Mouse (Mus musculus) urinary bladder, postnatal 25 days (tissue): ENCODE data around the gene Slc23a2.

Experiments used
- DNase-seq: peaks from one replicate; pipeline ENCODE4 v3.0.0; 2022; ENCODE audit warnings: low spot score

Slc23a2 gene

DNA sequence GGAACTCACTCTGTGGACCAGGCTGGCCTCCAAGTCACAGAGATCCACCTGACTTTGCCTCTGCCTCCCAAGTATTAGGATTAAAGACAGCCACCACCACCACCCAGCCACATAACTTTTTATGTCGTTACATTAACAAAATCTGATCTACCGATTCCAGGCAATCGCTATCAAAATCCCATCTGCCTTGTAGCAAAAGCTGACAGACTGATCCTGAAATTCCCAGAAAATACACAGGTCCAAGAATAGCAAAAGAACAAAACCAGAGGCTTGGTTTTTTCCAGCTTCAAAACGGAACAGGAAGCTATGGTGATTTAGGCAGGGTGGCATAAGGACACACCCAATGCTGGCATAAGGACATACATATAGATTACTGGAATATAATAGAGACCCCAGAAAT lies 10.2 kb downstream of the Slc23a2 start:
- no peak for DNase-seq

DNA sequence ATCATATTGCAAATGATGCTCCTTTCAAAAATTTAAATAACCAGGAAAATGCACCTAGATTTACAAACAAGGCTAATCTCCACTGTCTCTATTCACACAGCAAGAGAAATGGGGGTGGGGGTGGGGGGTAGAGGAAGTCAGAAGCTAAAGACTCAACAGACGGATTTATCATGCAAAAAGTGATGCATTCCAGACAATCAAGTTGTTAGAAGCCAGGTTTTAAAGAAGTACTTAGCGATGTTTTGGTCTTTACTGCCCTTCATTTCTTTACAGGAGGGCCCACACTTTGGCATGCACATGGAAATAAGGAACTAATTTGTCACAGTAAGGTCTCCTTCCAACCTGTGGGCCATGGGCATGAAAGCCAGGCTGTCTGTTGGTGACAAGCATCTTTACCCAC lies 11.5 kb downstream of the Slc23a2 start:
- DNase-seq = no peak

DNA sequence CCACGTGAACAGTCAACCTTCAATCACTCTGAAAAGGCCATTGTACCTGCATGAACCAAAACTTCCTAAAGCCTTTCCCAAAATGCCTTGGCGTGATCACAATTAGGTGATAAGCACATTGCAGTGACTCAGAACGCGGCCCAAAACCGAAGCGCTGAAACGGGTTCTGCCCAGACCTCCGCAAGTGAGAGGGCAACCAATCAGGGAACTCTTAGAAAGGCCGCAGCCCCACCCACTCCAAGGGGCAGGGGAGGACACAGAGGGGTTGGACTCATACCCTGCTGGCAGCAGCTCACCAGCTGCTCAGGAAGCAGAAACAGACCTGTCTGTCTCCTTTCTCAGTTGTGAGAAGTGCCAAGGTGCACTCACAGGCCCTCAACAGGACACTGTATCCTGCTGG lies 13.6 kb downstream of the Slc23a2 start:
- peak; percentile 58 for DNase-seq

DNA sequence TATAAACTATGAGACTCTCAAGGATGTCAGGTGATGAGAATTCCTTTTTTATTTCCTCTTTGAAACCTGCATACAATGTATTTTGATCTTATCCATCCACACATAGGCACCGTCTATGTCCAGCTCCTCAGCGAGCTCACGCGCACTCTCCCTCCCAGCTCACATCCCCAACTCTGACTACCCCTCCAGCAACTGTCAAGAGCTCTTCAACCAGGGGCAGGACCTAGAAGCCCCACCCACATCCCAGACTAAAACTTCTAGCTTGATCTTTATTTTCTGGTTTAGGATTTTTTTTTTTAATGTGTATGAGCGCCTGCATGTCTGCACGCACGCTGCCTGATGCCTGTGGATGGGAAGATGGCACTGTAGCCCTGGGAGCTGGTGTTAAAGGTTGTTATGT lies 14.9 kb downstream of the Slc23a2 start:
- no peak for DNase-seq

DNA sequence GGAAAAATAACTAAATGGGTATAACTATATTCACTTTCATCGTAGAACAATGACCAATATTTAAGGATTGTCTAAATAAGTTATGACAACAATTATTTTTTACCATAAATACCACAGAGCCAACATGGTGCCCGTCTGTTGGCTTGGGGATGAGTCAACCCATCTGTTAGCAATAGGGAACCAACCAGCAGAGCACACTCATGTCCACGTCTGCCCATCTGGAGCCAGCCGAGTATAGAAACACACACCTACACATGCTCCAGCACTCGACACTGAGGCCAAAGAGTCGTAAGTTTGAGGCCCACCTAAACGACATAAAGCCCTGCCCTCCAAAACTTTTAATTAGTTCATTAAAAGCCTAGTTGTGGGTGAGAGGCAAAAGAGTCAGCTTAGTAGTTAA lies 15.7 kb downstream of the Slc23a2 start:
- DNase-seq = no peak

DNA sequence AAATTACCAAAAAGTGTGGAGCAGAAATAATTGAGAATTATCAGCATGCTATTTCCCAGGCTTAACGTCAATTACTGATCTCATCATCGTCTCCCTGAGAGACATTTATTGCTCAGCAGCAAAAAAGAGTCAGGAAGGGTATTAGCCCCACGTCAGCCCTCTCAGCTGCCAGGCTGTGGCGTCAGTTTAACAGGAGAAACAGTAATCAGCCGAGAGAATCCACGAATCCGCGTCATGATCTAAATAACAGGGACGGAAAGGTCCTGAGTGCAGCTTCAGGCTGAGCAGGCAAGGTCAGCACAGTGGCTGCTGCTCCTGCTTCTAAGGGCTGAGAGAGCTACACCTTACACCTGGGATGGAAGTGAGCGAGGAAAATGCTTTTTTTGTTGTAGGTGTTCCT lies 17.0 kb downstream of the Slc23a2 start:
- no peak for DNase-seq

DNA sequence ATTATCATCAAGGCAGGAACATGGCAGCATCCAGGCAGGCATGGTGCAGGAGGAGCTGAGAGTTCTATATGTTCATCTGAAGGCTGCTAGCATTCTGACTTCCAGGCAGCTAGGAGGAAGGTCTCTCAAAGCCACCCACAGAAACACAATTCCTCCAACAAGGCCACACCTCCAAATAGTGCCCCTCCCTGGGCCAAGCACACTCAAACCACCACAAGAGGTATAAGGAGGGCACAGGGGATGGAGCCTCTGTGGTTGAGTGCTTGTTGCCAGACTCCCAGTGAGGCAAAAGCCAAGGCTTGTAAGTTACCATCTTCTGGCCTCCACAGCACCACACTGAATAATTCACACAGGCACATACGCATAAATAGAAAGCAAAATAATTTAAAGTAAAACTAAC lies 18.6 kb downstream of the Slc23a2 start:
- no peak for DNase-seq

DNA sequence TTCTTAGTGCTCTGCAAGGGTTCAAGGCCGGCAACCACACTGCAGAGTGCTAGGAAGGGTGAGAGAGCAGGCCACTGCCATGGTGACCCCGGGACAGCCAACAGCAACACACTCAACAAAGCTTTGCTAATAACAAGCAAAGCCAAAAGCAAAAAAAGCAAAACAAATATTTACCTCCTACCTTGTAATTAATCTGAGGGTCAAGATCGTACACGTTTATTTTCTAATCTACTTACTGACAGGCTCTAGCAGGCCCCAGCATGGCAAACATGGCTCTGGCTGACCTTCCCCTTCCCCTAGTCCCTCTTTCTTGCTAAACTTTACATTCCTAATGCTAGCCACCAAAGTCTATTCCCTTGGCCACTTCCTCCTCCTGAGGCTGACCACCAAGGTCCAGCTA lies 21.8 kb downstream of the Slc23a2 start:
- no peak for DNase-seq

DNA sequence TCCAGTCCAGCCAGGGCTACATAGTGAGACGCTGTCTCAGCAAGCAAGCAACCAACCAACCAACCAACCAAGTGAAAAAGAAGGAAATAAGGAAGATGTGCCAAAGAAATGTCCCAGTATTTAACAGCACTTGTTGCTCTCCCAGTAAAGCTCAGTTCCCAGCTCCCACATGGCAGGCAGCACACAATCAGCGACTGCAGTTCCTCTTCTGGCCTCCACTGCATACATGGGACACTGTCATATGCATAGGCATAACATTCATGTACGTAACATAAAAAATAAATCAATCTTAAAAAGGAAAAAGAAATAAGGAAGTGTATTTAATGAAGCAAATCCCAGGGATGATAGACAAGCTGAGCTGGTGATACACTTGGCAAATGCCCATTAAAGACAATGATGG lies 23.9 kb downstream of the Slc23a2 start:
- no peak for DNase-seq

DNA sequence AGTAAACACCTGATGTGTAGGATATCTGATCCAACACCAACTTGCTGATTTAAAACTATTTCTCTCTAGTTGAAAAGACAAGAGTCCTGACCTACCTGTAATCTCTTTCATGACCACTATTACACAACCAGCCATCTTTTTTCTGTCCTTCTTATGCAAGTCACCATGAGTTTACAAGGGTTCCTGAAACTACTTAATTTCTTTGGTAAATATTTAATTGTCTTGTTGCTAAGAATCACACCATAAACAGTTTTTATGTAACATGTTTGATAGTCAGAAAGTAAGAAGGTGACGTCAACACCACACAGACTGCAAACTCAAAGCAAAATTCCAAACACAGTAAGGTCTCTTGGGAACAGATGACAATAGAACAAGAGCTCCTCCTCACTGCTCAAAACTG lies 26.3 kb downstream of the Slc23a2 start:
- DNase-seq = no peak

DNA sequence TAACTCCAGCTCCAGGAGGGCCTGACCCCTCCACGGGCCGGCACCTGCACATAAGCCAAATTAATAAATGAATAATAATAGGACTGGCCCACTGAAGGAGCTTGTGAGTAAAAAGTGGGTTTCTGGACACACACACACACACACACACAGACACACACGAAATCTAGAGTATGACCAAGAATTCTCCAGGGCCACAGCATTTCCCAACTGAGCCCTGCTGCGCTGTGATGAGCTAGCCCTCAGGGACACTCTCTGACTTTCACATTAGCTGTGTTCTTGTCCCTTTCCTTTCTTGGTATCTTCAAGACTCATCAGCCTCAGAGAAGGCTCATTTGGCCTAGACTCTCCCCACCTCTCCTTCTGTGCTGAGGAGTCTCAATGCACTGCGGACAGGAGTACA lies 29.0 kb downstream of the Slc23a2 start:
- DNase-seq = no peak

DNA sequence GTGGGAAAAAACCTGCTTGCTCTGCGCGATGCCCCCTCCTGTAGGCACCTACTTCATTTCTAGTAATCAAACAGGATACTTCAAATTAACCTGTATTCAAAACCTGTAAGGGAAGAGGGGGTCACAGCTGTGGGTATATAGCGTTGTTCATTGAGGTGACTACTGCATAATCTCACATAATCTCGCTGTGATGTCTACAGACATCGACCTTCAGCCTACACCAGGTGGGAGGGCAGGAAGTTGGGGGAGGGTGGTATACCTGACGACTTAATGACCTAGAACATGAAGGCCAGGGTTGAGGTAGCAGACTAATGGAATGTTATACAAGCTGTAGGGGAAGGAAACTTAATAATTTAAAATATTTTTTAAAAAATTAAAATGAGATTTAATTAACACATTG lies 29.6 kb downstream of the Slc23a2 start:
- DNase-seq = no peak

DNA sequence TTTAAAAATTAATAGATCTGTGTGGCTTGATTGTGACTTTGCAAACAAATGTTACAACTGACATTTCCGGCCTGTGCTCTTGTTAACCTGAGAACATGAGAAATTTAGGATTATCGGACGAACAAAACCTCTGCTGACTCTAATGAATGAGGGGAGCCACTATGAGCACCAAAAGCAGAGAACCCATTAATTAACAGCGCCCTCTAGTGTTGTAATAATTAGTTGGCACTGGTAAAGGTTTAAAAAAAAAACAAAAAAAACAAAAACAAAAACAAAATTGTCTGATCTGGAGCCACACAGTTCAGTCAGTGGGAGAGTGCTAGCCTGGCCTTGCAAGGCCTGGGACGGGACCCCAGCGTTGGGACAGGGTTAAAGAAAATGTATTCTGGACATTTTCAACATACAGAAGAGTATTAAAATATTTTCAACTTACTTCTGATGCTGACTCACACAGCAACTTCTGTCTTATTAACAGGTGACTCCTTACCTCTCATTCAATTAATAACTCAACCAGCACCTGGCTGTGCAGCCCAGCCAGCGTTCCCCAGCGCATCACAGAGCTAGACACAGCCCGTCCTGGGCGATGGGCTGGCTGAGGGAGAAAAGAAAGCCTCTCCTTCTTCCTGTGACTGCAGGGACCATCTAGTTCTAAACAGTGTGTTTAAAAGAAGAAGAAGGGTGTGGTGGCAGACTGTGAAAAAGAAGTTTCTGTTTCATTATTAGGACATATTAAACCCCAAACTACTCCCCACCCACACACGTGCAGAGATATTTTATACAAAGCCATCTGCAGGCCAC lies 30.7 kb downstream of the Slc23a2 start:
- DNase-seq = no peak

DNA sequence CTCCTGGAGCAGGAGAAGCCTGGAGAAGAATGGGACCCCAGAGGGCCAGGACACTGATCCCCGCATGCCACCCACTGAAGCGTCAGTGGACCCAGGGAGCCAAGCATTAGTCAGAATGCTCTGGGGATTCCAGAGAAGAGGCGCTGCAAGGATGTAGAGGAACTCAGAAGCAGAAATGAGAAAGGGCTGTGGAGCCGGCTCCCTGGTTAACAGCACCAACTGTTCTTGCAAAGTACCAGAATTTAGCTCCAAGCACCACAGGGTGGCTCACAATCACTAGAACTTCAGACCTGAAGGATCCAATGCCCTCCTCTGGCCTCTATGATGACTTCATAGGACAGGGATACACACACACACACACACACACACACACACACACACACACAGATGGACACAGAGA lies 32.6 kb downstream of the Slc23a2 start:
- no peak for DNase-seq

DNA sequence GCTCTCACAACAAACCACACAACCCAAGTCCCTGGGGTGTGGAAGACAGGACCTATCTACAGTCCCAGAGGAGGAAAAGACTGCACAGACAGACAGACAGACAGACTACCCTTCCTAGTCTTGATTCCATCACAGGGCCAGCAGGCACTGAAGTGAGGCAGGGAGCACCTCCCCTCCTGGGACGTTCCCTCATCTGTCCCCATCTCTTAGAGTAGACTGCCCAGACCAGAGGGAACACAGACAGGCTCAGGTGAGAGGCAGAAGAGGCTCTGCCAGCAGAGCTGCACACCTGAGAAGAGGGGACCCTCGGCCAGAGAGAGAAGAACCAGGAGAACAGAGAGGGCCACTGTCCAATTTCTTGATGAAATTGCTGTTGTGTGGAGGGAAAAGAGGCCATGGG lies 33.0 kb downstream of the Slc23a2 start:
- DNase-seq = no peak

DNA sequence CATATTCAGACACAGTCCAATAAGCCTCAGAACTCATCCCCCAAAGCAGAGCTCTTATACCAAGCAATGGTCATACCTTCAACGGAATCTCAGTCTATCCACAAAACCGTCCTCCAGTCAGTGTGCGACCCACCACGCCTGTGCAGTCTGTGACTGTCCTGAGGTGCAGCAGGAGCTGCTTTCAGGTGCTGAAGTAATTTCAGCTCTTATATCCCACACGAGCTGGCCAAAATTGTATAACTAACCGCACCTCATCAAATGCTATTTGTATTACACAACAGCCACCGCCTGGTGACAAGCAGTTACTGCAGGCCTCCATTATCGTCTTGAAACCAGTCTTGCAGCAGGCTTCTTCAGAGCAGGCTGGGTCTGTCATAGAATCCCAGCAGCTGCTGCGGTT lies 33.6 kb downstream of the Slc23a2 start:
- DNase-seq = no peak

DNA sequence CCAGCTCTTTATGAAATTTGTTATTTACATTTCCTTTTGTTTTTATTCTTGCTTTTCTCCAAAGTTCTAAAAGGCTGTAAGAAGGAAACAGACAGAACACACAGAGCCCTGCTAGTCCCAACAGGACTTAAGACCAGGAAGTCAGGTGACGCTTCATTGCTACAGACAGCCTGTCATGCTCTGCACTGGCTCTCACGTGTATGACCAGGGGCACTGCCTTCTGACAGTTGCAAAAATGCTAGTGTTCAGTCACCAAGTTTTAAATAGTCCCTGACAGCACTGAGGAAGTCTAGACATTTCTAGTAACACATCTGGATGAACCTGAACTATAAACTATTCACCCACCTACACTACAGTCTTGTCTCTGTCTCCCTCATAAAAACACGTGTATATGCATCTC lies 34.2 kb downstream of the Slc23a2 start:
- no peak for DNase-seq

DNA sequence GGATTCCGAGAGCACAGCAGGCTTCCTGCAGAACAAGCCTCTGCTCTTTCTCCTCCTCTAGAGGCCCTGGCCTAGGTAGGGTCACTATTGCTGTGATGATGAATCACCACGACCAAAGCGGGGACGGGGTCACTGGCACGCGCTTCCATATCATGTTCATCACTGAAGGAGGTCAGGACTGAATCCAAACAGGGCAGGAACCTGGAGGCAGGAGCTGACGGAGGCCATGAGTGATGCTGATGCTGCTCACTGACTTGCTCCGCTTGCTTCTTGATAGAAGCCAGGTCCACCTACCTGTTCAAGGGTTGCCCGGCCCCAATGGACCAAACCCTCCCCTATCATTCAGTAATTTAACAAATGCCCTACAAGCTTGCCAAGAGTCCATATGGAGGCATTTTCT lies 35.9 kb downstream of the Slc23a2 start:
- no peak for DNase-seq

DNA sequence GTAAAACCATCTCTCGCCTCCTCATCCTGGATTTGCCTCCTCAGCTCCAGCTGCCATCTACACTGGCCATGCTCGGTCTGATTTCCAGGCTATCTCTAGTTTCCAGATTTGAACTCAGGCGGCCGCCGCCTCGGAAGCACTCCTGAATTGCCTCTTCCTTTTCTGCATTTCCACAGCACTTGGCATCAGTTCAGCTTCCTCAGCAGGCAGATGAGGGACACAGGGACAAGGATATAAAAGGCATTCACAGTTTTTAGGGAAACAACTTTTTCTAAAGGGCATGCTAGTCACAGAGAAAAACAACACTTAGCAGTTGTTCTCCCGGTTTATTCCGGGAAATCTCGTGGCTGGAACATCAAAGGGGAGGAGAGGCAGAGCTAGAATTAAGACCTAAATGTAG lies 37.3 kb downstream of the Slc23a2 start:
- no peak for DNase-seq

DNA sequence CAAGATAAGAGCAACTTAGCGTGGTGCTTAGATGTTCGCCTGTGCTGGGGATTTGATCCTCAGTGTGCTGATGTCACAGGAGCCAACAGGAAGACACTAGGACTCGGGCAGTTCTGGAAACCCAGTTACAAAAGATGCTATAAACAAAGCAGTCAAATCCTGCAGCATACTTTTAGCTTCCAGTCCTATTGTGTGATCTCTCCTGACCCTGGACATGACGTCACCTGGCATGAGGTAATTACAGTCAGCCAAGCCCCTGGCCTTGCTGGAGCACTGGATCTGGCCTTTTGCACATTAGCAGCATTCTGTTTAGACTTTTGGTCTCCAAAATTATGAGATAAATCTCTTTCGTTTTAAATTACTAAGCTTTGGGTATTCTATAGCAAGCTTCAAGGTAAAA lies 38.8 kb downstream of the Slc23a2 start:
- no peak for DNase-seq

DNA sequence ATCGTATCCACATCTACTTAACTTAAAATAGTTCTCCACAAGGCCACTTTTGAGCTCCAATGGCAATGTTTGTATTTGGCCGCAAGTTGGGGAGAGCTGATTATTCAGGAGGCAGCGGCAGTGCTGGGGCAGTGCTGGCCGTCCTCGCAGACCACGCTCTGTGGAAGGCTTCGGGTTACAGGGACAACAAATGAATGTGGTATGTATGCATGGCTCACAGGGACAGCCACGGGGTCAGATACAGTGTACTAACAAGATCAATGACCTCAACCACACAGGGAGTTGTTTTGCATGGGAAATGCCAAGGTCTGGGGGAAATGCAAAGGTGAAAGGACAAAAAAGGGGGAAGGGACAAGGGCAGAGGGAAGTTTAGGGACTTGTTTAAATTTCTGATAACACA lies 41.6 kb downstream of the Slc23a2 start:
- no peak for DNase-seq

DNA sequence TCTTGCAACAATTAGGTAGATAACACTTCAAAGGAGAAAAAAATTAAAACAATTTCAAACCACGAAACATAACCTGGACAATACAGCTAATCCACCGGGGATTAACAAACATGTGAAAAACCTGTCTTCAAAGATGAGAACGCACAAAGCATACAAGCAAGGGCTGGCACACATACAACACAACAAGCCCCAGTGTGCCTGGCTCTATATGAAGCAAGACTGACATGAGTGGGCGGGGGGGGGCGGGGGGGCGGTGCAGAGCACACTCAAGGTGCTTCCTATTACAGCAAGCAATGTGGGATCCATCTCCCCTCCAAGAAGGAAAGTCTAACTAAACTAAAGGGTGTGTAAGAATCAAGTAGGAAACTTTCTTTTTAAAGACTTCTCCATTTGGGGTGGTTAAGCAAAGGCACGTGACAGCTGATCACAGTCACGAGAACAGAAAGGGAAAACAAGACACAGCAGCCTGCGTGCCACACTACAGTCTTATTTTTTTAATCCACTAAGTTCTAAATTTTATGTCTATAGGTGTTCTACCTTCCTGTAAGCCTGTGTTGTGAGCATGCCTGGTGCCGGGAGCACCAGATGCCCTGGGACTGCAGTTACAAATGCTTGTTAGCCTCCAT lies 42.3 kb downstream of the Slc23a2 start:
- DNase-seq = no peak

DNA sequence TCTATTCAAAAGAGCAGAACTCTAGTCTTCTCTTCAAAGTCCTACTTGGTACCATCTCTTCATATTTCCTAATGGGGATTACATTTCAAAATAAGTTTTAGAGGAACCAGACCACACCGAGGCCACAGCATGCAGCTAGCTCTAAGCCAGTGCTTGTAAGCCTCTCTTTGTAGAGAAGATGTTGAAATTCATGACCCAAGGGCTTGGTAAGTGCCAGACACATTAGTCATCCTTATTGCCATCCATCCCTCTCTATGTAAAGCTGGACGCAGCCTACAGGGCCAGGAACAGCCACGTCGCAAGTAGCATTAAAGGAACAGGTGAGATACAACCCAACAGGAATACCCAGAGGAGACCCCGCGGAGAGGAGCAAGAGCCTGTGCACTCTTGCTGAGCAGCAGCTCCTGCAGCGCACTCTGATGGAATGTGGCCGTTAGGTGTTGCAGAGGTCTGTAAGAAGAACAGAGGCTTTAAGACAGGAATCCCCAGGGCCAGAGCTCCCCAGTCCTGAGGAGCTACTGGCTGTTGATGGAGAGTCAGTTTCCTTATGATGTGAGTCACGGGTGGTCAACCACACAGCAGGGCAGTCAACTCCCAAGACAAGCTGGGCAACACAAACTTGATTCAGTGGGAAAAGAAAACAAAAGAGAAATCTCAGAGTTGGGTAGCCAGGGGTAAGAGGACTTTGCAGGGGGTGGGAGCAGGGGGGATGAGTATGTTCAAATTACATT lies 45.8 kb downstream of the Slc23a2 start:
- no peak for DNase-seq
